ENCODE assay signal across 13 mouse cellular contexts in genomic region chr14:58202607-58203295, GRCm38 (mm10).
DNase-seq lines count a peak whose midpoint lies in the region; ATAC-seq and TF ChIP-seq lines count a peak whose summit lies in the region.
"Had no signal": no experiment of that assay in that cellular context is flagged by ENCODE, and none has a peak within 500 bp of the region (broad histone marks: within the 10 kb centered on the region; RNA-seq: fewer than 3 reads in every experiment).

No protein-coding gene starts in this region.

- no peak for TF ChIP-seq CTCF in intestine, postnatal 0 days (IDR thresholded peaks at IDR 0.05; ENCODE audit: low read depth)

- 20% methylated on average over 6 of the region's 6 CpGs for whole genome bisulfite sequencing in midbrain, embryonic 14.5 days
- 30% methylated on average over 6 of the region's 6 CpGs for WGBS in midbrain, embryonic 15.5 days
- WGBS in intestine, postnatal 0 days, result 75% methylated on average over 6 of the region's 6 CpGs

- H3K36me3 ChIP-seq in midbrain, embryonic 14.5 days (ENCODE audit: control insufficient read depth, insufficient read depth, low read length), result no peaks in the 10 kb centered on the region
- H3K36me3 ChIP-seq in midbrain, embryonic 15.5 days (replicated peaks), result no peaks in the 10 kb centered on the region
- H3K36me3 ChIP-seq in intestine, postnatal 0 days (ENCODE audit: control insufficient read depth, insufficient read depth), result no peaks in the 10 kb centered on the region
- H3K36me3 ChIP-seq: limb, embryonic 10.5 days; neural tube, embryonic 12.5 days had no signal

- ATAC-seq in midbrain, embryonic 14.5 days (ENCODE audit: low FRiP score, low TSS enrichment), result no peak
- ATAC-seq in midbrain, embryonic 15.5 days (replicated peaks), result no peak
- peak; percentile 99 for ATAC-seq in frontal cortex, adult (ENCODE audit: low TSS enrichment)
- ATAC-seq in intestine, postnatal 0 days, result no peak

- intact Hi-C loops in left cerebral cortex, postnatal 14 days (cut with DNase I), result loop anchor here (10.0 kb wide), 1 partner anchor 128 kb away; the partner anchor contains the start of gene Fgf9

- no peaks in the 10 kb centered on the region for H3K4me1 ChIP-seq in midbrain, embryonic 14.5 days (ENCODE audit: control insufficient read depth, insufficient read depth, low read length)
- H3K4me1 ChIP-seq in midbrain, embryonic 15.5 days, result no peaks in the 10 kb centered on the region
- no peaks in the 10 kb centered on the region for H3K4me1 ChIP-seq in intestine, postnatal 0 days (replicated peaks; ENCODE audit: control insufficient read depth, insufficient read depth, low read length)
- H3K4me1 ChIP-seq: limb, embryonic 10.5 days; neural tube, embryonic 12.5 days had no signal

- H3K27ac ChIP-seq in midbrain, embryonic 14.5 days (replicated peaks; ENCODE audit: low read depth, low read length), result no peak overlapping the region
- no peak overlapping the region for H3K27ac ChIP-seq in midbrain, embryonic 15.5 days
- no peak overlapping the region for H3K27ac ChIP-seq in intestine, postnatal 0 days (ENCODE audit: low read depth, low read length)
- H3K27ac ChIP-seq: limb, embryonic 10.5 days; neural tube, embryonic 12.5 days; stomach, postnatal 0 days had no signal

- peak; percentile 21 for DNase-seq in midbrain, embryonic 14.5 days
- DNase-seq in left cerebral cortex, postnatal 14 days (ENCODE audit: low spot score in 2 of 2), result peak; percentile 55 to 67
- peak; percentile 9 for DNase-seq in right cerebral cortex, postnatal 4 days
- DNase-seq in heart, adult 8-10 months (ENCODE audit: low spot score), result no peak
- DNase-seq: cerebellum, postnatal 10 days; gastrocnemius, postnatal 25 days; kidney, postnatal 14 days had no signal

- H3K9me3 ChIP-seq in midbrain, embryonic 14.5 days (ENCODE audit: control insufficient read depth, low read length), result no peaks in the 10 kb centered on the region
- no peaks in the 10 kb centered on the region for H3K9me3 ChIP-seq in midbrain, embryonic 15.5 days
- no peaks in the 10 kb centered on the region for H3K9me3 ChIP-seq in intestine, postnatal 0 days (ENCODE audit: control insufficient read depth)
- H3K9me3 ChIP-seq: limb, embryonic 10.5 days; neural tube, embryonic 12.5 days had no signal

- peaks cover 8% of the 10 kb centered on the region; the same call in 1 of the 2 replicates for H3K27me3 ChIP-seq in midbrain, embryonic 14.5 days (ENCODE audit: control insufficient read depth, insufficient read depth, low read length)
- peaks cover 7% of the 10 kb centered on the region; the same call in 1 of the 2 replicates for H3K27me3 ChIP-seq in midbrain, embryonic 15.5 days (replicated peaks)
- H3K27me3 ChIP-seq in intestine, postnatal 0 days (replicated peaks; ENCODE audit: control insufficient read depth, insufficient read depth, low read length), result no peaks in the 10 kb centered on the region

- no peak overlapping the region for H3K9ac ChIP-seq in midbrain, embryonic 14.5 days (replicated peaks; ENCODE audit: low read length)
- H3K9ac ChIP-seq in midbrain, embryonic 15.5 days, result no peak overlapping the region
- H3K9ac ChIP-seq in intestine, postnatal 0 days (ENCODE audit: low read depth, low read length), result no peak overlapping the region
- H3K9ac ChIP-seq: neural tube, embryonic 12.5 days had no signal

- H3K4me2 ChIP-seq in midbrain, embryonic 14.5 days (ENCODE audit: low read length), result no peak overlapping the region
- H3K4me2 ChIP-seq in midbrain, embryonic 15.5 days, result no peak overlapping the region
- no peak overlapping the region for H3K4me2 ChIP-seq in intestine, postnatal 0 days (replicated peaks; ENCODE audit: low read depth)
- H3K4me2 ChIP-seq: neural tube, embryonic 12.5 days had no signal

- no peak overlapping the region for H3K4me3 ChIP-seq in midbrain, embryonic 14.5 days (replicated peaks; ENCODE audit: low read depth, low read length)
- no peak overlapping the region for H3K4me3 ChIP-seq in midbrain, embryonic 15.5 days
- H3K4me3 ChIP-seq in intestine, postnatal 0 days (ENCODE audit: low read depth, low read length), result no peak overlapping the region
- H3K4me3 ChIP-seq: limb, embryonic 10.5 days; neural tube, embryonic 12.5 days had no signal
